Mouse (Mus musculus) adrenal gland, adult 8-10 months (tissue): ENCODE data around the gene Gm17093. TPM values are rescaled to one million over a fixed set of nuclear protein-coding genes. Genes with fewer than 3 reads are reported as not detected.
"Not testable (repeated sequence)": the region's sequence is repeated elsewhere in the genome, so short reads cannot be mapped to it uniquely, and the experiment has no call there.

Experiments used
- DNase-seq: peaks from one replicate; pipeline ENCODE4 v3.0.0; 2022
- total RNA-seq, 4 experiments: library from RNA; stranded (reverse); gene quantifications; 2 replicates each; pipeline ENCODE4 v1.2.4; 2022

Gene Gm17093
- total RNA-seq, result not detected

- not testable (repeated sequence) for DNase-seq
Measured at GRCm38 (mm10) chr14:44517976-44518375, at the start of gene Gm17093. Gene Gm17093 (plus strand): TSS chr14:44518276.

DNA sequence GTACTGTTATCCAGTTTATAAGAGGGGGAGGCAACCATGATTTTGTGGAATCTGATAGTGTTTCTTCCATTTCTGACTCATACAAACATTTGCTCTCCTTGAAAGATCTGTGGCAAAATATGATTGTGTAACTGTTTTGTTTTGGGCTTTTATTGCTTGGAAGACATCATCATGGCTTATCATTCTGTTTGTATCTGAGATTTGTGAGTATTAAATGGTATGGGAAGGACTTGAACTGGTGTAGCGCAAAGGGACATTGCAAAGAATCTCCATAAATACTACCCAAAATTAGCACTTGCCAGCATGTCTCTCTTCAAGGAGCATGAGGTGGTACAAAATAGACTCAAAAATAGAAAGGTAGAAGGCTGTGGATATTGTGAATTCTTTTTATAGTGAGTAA is 25.9 kb upstream of the Gm17093 start, which contains the start of gene BC061237:
TSS of gene BC061237 (plus strand) at position 301 of the 400 bp plus-strand sequence.
- DNase-seq, result not testable (repeated sequence)

DNA sequence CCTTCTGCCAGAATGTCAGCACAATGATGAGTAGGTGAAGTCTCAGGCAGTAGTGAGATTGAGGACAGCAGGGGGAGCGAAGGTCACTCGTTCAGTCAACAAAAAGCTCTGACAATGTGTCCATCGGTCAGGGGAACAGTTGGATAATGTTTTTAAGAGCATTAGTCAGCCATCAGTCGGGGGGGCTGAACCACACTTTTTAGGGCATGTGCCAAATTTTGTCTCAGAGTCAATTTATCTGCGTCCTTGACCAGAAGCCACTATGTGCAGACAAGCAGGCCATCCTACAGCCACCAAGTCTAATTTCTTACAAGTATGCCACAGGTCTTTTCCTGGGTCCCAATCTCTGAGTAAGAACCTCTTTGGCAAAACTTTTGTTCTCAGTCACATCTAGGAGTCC is 29.9 kb downstream of the Gm17093 start:
- peak; percentile 49 for DNase-seq

Other genes starting within 250 kb of the Gm17093 start
- not detected for gene Gm8220, start 232.7 kb upstream of the Gm17093 start, total RNA-seq
- gene Gm5930, start 179.7 kb upstream of the Gm17093 start, total RNA-seq, result not detected
- not detected for gene Gm8229, start 152.9 kb upstream of the Gm17093 start, total RNA-seq
- gene Gm3371, start 107.6 kb upstream of the Gm17093 start, total RNA-seq, result not detected
- gene Gm8232, start 84.6 kb upstream of the Gm17093 start, total RNA-seq, result not detected
- gene BC061237, start 25.8 kb upstream of the Gm17093 start, total RNA-seq, result not detected
- gene Gm8247, start 64.9 kb downstream of the Gm17093 start, total RNA-seq, result not detected
- not detected for gene Gm5624, start 109.7 kb downstream of the Gm17093 start, total RNA-seq
- gene Gm8257, start 188.2 kb downstream of the Gm17093 start, total RNA-seq, result not detected
- not detected for gene Gm8267, start 232.1 kb downstream of the Gm17093 start, total RNA-seq